Comparison of ENCODE assay signal across 12 mouse cellular contexts in the genomic region with DNA sequence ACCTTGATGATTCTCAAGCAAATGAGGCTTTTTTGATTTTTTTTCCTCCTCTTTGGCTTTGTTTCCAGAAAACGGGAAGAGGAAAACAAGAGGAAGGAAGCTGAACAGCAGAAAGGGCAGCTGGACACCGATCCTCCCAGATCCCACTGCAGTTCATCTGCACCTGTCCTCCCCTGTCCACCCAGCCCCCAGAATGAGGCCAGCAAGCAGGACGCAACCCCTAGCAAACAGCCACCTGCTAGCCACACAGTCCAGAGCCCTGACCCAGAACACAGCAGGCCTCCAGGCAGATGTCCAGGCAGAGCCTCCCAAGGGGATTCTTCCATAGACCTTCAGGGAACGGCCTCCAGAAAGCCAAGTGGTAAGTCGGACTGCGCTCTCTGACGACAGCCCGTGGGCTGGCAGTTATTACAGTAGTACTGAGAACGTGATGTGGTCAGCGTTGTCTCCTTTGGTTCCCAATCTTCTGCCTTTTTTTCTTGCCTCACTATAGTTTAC. TPM values are rescaled to one million over a fixed set of nuclear protein-coding genes. Genes with fewer than 3 reads are reported as not detected.
DNase-seq lines count a peak whose midpoint lies in the region; ATAC-seq lines count a peak whose summit lies in the region.
"Had no signal": no experiment of that assay in that cellular context is flagged by ENCODE, and none has a peak within 500 bp of the region (broad histone marks: within the 10 kb centered on the region; RNA-seq: fewer than 3 reads in every experiment).

No protein-coding gene starts in this region.

- intact Hi-C loops in gastrocnemius, postnatal 14 days (cut with DNase I; ENCODE audit: low total_unique reads): no loop called here

- no peaks in the 10 kb centered on the region for H3K27me3 ChIP-seq in heart, embryonic 11.5 days (ENCODE audit: control insufficient read depth, insufficient read depth, low read length)
- H3K27me3 ChIP-seq: embryonic facial prominence, embryonic 13.5 days had no signal

- H3K4me2 ChIP-seq in heart, embryonic 11.5 days: no peak overlapping the region
- H3K4me2 ChIP-seq: embryonic facial prominence, embryonic 13.5 days had no signal

- 87% methylated on average over 10 of the region's 10 CpGs for WGBS in heart, embryonic 11.5 days (ENCODE audit: insufficient replicate concordance)

- peaks cover 17% of the 10 kb centered on the region for H3K4me1 ChIP-seq in heart, embryonic 11.5 days (ENCODE audit: control insufficient read depth, insufficient read depth, low read length)
- H3K4me1 ChIP-seq: embryonic facial prominence, embryonic 13.5 days had no signal

- no peak overlapping the region for H3K9ac ChIP-seq in heart, embryonic 11.5 days (ENCODE audit: low read depth, low read length)
- H3K9ac ChIP-seq: embryonic facial prominence, embryonic 13.5 days; liver, postnatal 0 days had no signal

- no peak overlapping the region for H3K4me3 ChIP-seq in heart, embryonic 11.5 days (ENCODE audit: low read depth, low read length)
- H3K4me3 ChIP-seq: embryonic facial prominence, embryonic 13.5 days had no signal

- DNase-seq in heart, adult 11 months: peak; percentile 96
- peak; percentile 54 for DNase-seq in testis, postnatal 10 days (ENCODE audit: low spot score)
- DNase-seq in testis, postnatal 14 days (ENCODE audit: low spot score): no peak
- peak; percentile 65 for DNase-seq in gastrocnemius, postnatal 14 days
- peak; percentile 88 for DNase-seq in skeletal muscle tissue, adult 2 months (ENCODE audit: low read depth, low spot score)
- no peak for DNase-seq in T-cell, adult 2 months (ENCODE audit: low spot score)
- DNase-seq in yolk sac, embryonic 10.5 days (ENCODE audit: low spot score): no peak
- DNase-seq: B cell, adult 2 months; liver, postnatal 0 days had no signal

- H3K9me3 ChIP-seq in heart, embryonic 11.5 days (replicated peaks; ENCODE audit: control insufficient read depth, low read length): no peaks in the 10 kb centered on the region
- H3K9me3 ChIP-seq: embryonic facial prominence, embryonic 13.5 days had no signal

- no peak overlapping the region; the same call in 1 of the 2 replicates for H3K27ac ChIP-seq in heart, embryonic 11.5 days (ENCODE audit: low read depth, low read length)
- H3K27ac ChIP-seq: embryonic facial prominence, embryonic 13.5 days had no signal

- no peak for ATAC-seq in heart, embryonic 11.5 days (replicated peaks; ENCODE audit: insufficient number of reproducible peaks, low FRiP score, low TSS enrichment)
- ATAC-seq: forebrain, embryonic 14.5 days; liver, postnatal 0 days had no signal

- H3K36me3 ChIP-seq in heart, embryonic 11.5 days (ENCODE audit: control insufficient read depth, insufficient read depth, low read length): no peaks in the 10 kb centered on the region

RNA-seq across cellular contexts. Expression of a gene that starts 57.4 kb away (rescaled TPM):
- 51.6 and 52.8 TPM in 2 replicates for polyA plus RNA-seq in heart, embryonic 11.5 days (2014; fragmentation: Nextera tagmentation; extraction: Ambion mirVana)
- total RNA-seq in gastrocnemius, postnatal 14 days (2021): 10 to 100 TPM in 1 of 2 experiments, 1 to 10 TPM in 1; 9.8 to 10.2 TPM

Comparison
In these comparisons a context has a peak if more than half of its experiments do, and no peak if none do; other contexts are left out.
1. DNase-seq: peak in heart, adult 11 months (single experiment), testis, postnatal 10 days (single experiment), gastrocnemius, postnatal 14 days (single experiment) and skeletal muscle tissue, adult 2 months (single experiment); none in testis, postnatal 14 days (single experiment), T-cell, adult 2 months (single experiment) and yolk sac, embryonic 10.5 days (single experiment).